ENCODE assay signal across 17 mouse cellular contexts in the genomic region with DNA sequence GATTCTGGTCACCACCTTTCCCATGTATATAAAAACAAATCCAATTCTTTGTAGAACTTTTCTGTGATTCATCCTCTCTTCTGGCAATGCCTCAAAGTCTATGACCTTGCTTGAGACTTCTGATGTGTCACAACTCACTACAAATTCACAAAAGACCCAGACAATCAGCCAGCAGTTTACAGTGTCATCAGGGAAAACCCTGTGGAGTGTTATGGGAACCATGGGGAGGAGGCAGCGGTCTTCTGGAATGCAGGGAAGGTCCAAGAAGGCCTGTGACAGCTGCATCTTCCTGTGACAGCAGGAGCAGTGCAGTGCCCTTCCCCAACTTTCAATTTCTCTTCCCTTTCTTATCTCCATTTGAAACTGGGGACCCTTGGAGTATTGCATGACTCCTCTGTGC.
DNase-seq lines count a peak whose midpoint lies in the region; ATAC-seq lines count a peak whose summit lies in the region.
"Had no signal": no experiment of that assay in that cellular context is flagged by ENCODE, and none has a peak within 500 bp of the region (broad histone marks: within the 10 kb centered on the region; RNA-seq: fewer than 3 reads in every experiment).

No protein-coding gene starts in this region.

- no peaks in the 10 kb centered on the region for H3K36me3 ChIP-seq in lung, embryonic 15.5 days
- no peaks in the 10 kb centered on the region for H3K36me3 ChIP-seq in intestine, embryonic 15.5 days
- H3K36me3 ChIP-seq: heart, embryonic 15.5 days; hindbrain, embryonic 12.5 days; liver, embryonic 12.5 days had no signal

- H3K4me2 ChIP-seq in lung, embryonic 15.5 days = no peak overlapping the region
- no peak overlapping the region for H3K4me2 ChIP-seq in intestine, embryonic 15.5 days (replicated peaks)
- H3K4me2 ChIP-seq: heart, embryonic 15.5 days; hindbrain, embryonic 12.5 days; liver, embryonic 12.5 days had no signal

- no peak overlapping the region for H3K4me3 ChIP-seq in lung, embryonic 15.5 days
- H3K4me3 ChIP-seq in intestine, embryonic 15.5 days (replicated peaks) = no peak overlapping the region
- H3K4me3 ChIP-seq: heart, embryonic 15.5 days; hindbrain, embryonic 12.5 days; liver, embryonic 12.5 days had no signal

- no peak overlapping the region for H3K9ac ChIP-seq in lung, embryonic 15.5 days
- no peak overlapping the region for H3K9ac ChIP-seq in intestine, embryonic 15.5 days
- H3K9ac ChIP-seq: heart, embryonic 15.5 days; hindbrain, embryonic 12.5 days; liver, embryonic 12.5 days had no signal

- DNase-seq in lung, postnatal 36 days = no peak
- peak; percentile 40 to 86 for DNase-seq in adrenal gland, adult (ENCODE audit: inconsistent age in 2 of 2, low spot score in 1 of 2)
- DNase-seq in adrenal gland, postnatal 10 days = peak; percentile 45
- DNase-seq in lung, postnatal 10 days = peak; percentile 51
- DNase-seq in gastrocnemius, adult 8-10 months (ENCODE audit: low spot score in 2 of 2) = no peak
- DNase-seq: cerebellum, adult 9-10 months; heart, adult 11 months; kidney, adult 11 months; midbrain, embryonic 14.5 days; thymus, postnatal 14 days had no signal

- no peak overlapping the region for H3K27ac ChIP-seq in lung, embryonic 15.5 days
- H3K27ac ChIP-seq in intestine, embryonic 15.5 days = no peak overlapping the region
- H3K27ac ChIP-seq: heart, embryonic 15.5 days; hindbrain, embryonic 12.5 days; kidney, postnatal 0 days; liver, embryonic 12.5 days had no signal

- ATAC-seq in lung, embryonic 15.5 days (ENCODE audit: borderline replicate concordance, extremely low read depth, low FRiP score, low TSS enrichment) = peak; percentile 55; the same call in 1 of the 2 replicates
- ATAC-seq in intestine, embryonic 15.5 days = no peak
- ATAC-seq: forebrain, embryonic 16.5 days; liver, embryonic 12.5 days had no signal

- no peaks in the 10 kb centered on the region for H3K27me3 ChIP-seq in lung, embryonic 15.5 days
- H3K27me3 ChIP-seq in intestine, embryonic 15.5 days (replicated peaks) = no peaks in the 10 kb centered on the region
- H3K27me3 ChIP-seq: heart, embryonic 15.5 days; hindbrain, embryonic 12.5 days; liver, embryonic 12.5 days had no signal

- H3K9me3 ChIP-seq in lung, embryonic 15.5 days = no peaks in the 10 kb centered on the region
- H3K9me3 ChIP-seq in intestine, embryonic 15.5 days = no peaks in the 10 kb centered on the region
- H3K9me3 ChIP-seq: heart, embryonic 15.5 days; hindbrain, embryonic 12.5 days; liver, embryonic 12.5 days had no signal

- H3K4me1 ChIP-seq in lung, embryonic 15.5 days = peaks cover 12% of the 10 kb centered on the region; the same call in 1 of the 2 replicates
- no peaks in the 10 kb centered on the region for H3K4me1 ChIP-seq in intestine, embryonic 15.5 days (replicated peaks)
- H3K4me1 ChIP-seq: heart, embryonic 15.5 days; hindbrain, embryonic 12.5 days; liver, embryonic 12.5 days had no signal

- 33% methylated on average over 1 of the region's 1 CpGs for WGBS in lung, embryonic 15.5 days
- 67% methylated on average over 1 of the region's 1 CpGs for WGBS in intestine, embryonic 15.5 days

Comparison
In these comparisons a context has a peak if more than half of its experiments do, and no peak if none do; other contexts are left out.
1. DNase-seq: peak in adrenal gland, adult (2 of 2), adrenal gland, postnatal 10 days (single experiment) and lung, postnatal 10 days (single experiment); none in lung, postnatal 36 days (single experiment) and gastrocnemius, adult 8-10 months (0 of 2).